Mouse (Mus musculus): ENCODE measurements at regions not wholly inside any gene's neighbourhood (a gene's known extent, or its start where the extent isn't known, plus 50 kb on each side); places are given as distances from the start of the nearest gene placed in this dataset.

- peak; percentile 80 for DNase-seq (ENCODE audit: low spot score)
These were observed 58.8 kb upstream of the Barx2 start for GRCm38 (mm10) chr9:31971801-31972628.

- no peak for DNase-seq (ENCODE audit: low spot score)
These were observed 59.3 kb upstream of the Barx2 start for GRCm38 (mm10) chr9:31972629-31972993.

GRCm38 (mm10) chr9:31976191-31976590, 62.9 kb upstream of the Barx2 start:
- DNase-seq (ENCODE audit: low spot score), result no peak

- no peak for DNase-seq (ENCODE audit: low spot score)
These were observed 64.8 kb upstream of the Barx2 start for GRCm38 (mm10) chr9:31978071-31978470.

GRCm38 (mm10) chr9:31979211-31979610, 65.9 kb upstream of the Barx2 start:
- no peak for DNase-seq (ENCODE audit: low spot score)

- DNase-seq (ENCODE audit: low spot score), result no peak
These were observed 67.2 kb upstream of the Barx2 start for GRCm38 (mm10) chr9:31980459-31980858.

GRCm38 (mm10) chr9:31983759-31984586, 70.7 kb upstream of the Barx2 start:
- DNase-seq (ENCODE audit: low spot score), result no peak

GRCm38 (mm10) chr9:31988826-31989225, 75.6 kb upstream of the Barx2 start:
- DNase-seq (ENCODE audit: low spot score), result no peak

GRCm38 (mm10) chr9:31989581-31990360, 76.5 kb upstream of the Barx2 start:
- no peak for DNase-seq (ENCODE audit: low spot score)

GRCm38 (mm10) chr9:31990456-31990855, 77.2 kb upstream of the Barx2 start:
- DNase-seq (ENCODE audit: low spot score), result no peak

GRCm38 (mm10) chr9:31993631-31994601, 80.7 kb upstream of the Barx2 start:
- no peak for DNase-seq (ENCODE audit: low spot score)

- no peak for DNase-seq (ENCODE audit: low spot score)
These were observed 81.8 kb upstream of the Barx2 start for GRCm38 (mm10) chr9:31995101-31995500.

GRCm38 (mm10) chr9:31995700-31996099, 82.4 kb upstream of the Barx2 start:
- no peak for DNase-seq (ENCODE audit: low spot score)

- no peak for DNase-seq (ENCODE audit: low spot score)
These were observed 83.4 kb upstream of the Barx2 start for GRCm38 (mm10) chr9:31996466-31997177.

- no peak for DNase-seq (ENCODE audit: low spot score)
These were observed 84.2 kb upstream of the Barx2 start for GRCm38 (mm10) chr9:31997178-31998097.

GRCm38 (mm10) chr9:31998488-31999280, 85.4 kb upstream of the Barx2 start:
- no peak for DNase-seq (ENCODE audit: low spot score)

- DNase-seq (ENCODE audit: low spot score), result no peak
These were observed 86.5 kb upstream of the Barx2 start for GRCm38 (mm10) chr9:31999760-32000159.

GRCm38 (mm10) chr9:32002924-32003323, 89.7 kb upstream of the Barx2 start:
- DNase-seq (ENCODE audit: low spot score), result no peak

GRCm38 (mm10) chr9:32003730-32004129, 90.5 kb upstream of the Barx2 start:
- no peak for DNase-seq (ENCODE audit: low spot score)

All from ovary, adult 18-20 months (tissue).